Mouse (Mus musculus) hindbrain, embryonic 10.5 days (tissue): ENCODE results near the gene Zfp324. TPM values are rescaled to one million over a fixed set of nuclear protein-coding genes. Genes with fewer than 3 reads are reported as not detected.
A peak's percentile ranks its signal among the peaks of the same experiment; 100 is the strongest.

Experiments used
- DNase-seq: peaks from one replicate; pipeline ENCODE4 v3.0.0-alpha.2; 2017; ENCODE audit warnings: low spot score
- H3K27ac ChIP-seq: fragments of 300-500 bp; sonication (generic); 2 replicates; pipeline ENCODE4 v1.5.1; 2016; ENCODE audit warnings: mild to moderate bottlenecking, moderate library complexity
- H3K27me3 ChIP-seq: fragments of 300-500 bp; sonication (generic); 2 replicates; pipeline ENCODE4 v1.6.1; 2016; ENCODE audit warnings: mild to moderate bottlenecking; ENCODE audit not compliant: poor library complexity, insufficient read depth, severe bottlenecking
- H3K36me3 ChIP-seq: fragments of 300-500 bp; sonication (generic); 2 replicates; pipeline ENCODE4 v1.6.1; 2016; ENCODE audit warnings: mild to moderate bottlenecking, moderate library complexity
- H3K4me1 ChIP-seq: fragments of 300-500 bp; sonication (generic); replicated peaks from 2 replicates; pipeline ENCODE4 v1.6.1; 2016; ENCODE audit warnings: mild to moderate bottlenecking
- H3K4me3 ChIP-seq: fragments of 300-500 bp; sonication (generic); 2 replicates; pipeline ENCODE4 v1.5.1; 2016; ENCODE audit warnings: mild to moderate bottlenecking, moderate library complexity
- H3K9me3 ChIP-seq: fragments of 300-500 bp; sonication (generic); 2 replicates; pipeline ENCODE4 v1.6.1; 2016; ENCODE audit warnings: mild to moderate bottlenecking, moderate library complexity
- WGBS: fragments of 180-500 bp; shearing (Covaris S2); methylation state at CpG from one replicate; pipeline ENCODE4 v1.1.7; 2016; 5-methylcytosine and 5-hydroxymethylcytosine counted together
- polyA plus RNA-seq: library from polyadenylated mRNA; unstranded; fragments of >200 nt; fragmentation: Nextera tagmentation; extraction: Ambion mirVana; gene quantifications from 2 replicates; pipeline ENCODE4 v1.2.1, GENCODE M21; 2016

Zfp324 gene
- polyA plus RNA-seq, 1 experiment from 2014 or later = 12.7 TPM

- no peaks in the 10 kb centered on the region for H3K4me1 ChIP-seq
Observed at GRCm38 (mm10) chr7:12943488-12943887, 22.1 kb upstream of the Zfp324 start.

GRCm38 (mm10) chr7:12949032-12949871, 16.4 kb upstream of the Zfp324 start:
- Histone ChIP-seq H3K36me3 (no peaks in the 10 kb centered on the region), H3K9me3 (0 out of 2 replicates have a peak, but pooled peaks cover 2% of the 10 kb centered on the region), H3K27me3 (no peaks in the 10 kb centered on the region), H3K4me3 (peak overlapping the region; percentile 56), H3K4me1 (peaks cover 10% of the 10 kb centered on the region), H3K27ac (peak overlapping the region; percentile 93)
- 11% methylated on average over 35 of the region's 35 CpGs for WGBS
- DNase-seq = peak; percentile 95

More at GRCm38 (mm10) chr7:12943488-12943887, 22.1 kb upstream of the Zfp324 start:
- H3K27ac ChIP-seq = no peak overlapping the region
- H3K9me3 ChIP-seq = no peaks in the 10 kb centered on the region
- H3K36me3 ChIP-seq = no peaks in the 10 kb centered on the region
- H3K4me3 ChIP-seq = no peak overlapping the region
- H3K27me3 ChIP-seq = no peaks in the 10 kb centered on the region
- DNase-seq = no peak

- no peaks in the 10 kb centered on the region for H3K27me3 ChIP-seq
- 5% methylated on average over 16 of the region's 16 CpGs for WGBS
Observed at GRCm38 (mm10) chr7:12949872-12950229, 15.8 kb upstream of the Zfp324 start.

GRCm38 (mm10) chr7:12954896-12955295, 10.7 kb upstream of the Zfp324 start:
- 65% methylated on average over 3 of the region's 3 CpGs for WGBS
- Histone ChIP-seq H3K4me3 (no peak overlapping the region), H3K9me3 (no peaks in the 10 kb centered on the region), H3K27ac (no peak overlapping the region), H3K36me3 (no peaks in the 10 kb centered on the region), H3K4me1 (peaks cover 8% of the 10 kb centered on the region), H3K27me3 (no peaks in the 10 kb centered on the region)
- no peak for DNase-seq

More at GRCm38 (mm10) chr7:12949872-12950229, 15.8 kb upstream of the Zfp324 start:
- DNase-seq = no peak
- peak overlapping the region; percentile 56 for H3K4me3 ChIP-seq
- H3K9me3 ChIP-seq = 0 out of 2 replicates have a peak, but pooled peaks cover 2% of the 10 kb centered on the region
- H3K36me3 ChIP-seq = no peaks in the 10 kb centered on the region
- peaks cover 10% of the 10 kb centered on the region for H3K4me1 ChIP-seq
- H3K27ac ChIP-seq = peak overlapping the region; percentile 93

- Histone ChIP-seq H3K27me3 (no peaks in the 10 kb centered on the region), H3K36me3 (no peaks in the 10 kb centered on the region), H3K4me1 (peaks cover 7% of the 10 kb centered on the region; the same call in 1 of the 2 replicates), H3K9me3 (no peaks in the 10 kb centered on the region), H3K4me3 (no peak overlapping the region), H3K27ac (no peak overlapping the region)
- 75% methylated on average over 5 of the region's 5 CpGs for WGBS
- DNase-seq = no peak
Observed at GRCm38 (mm10) chr7:12957511-12957910, 8.1 kb upstream of the Zfp324 start.

GRCm38 (mm10) chr7:12958948-12959347, 6.7 kb upstream of the Zfp324 start:
- Histone ChIP-seq H3K9me3 (no peaks in the 10 kb centered on the region), H3K27me3 (no peaks in the 10 kb centered on the region), H3K4me3 (no peak overlapping the region), H3K27ac (no peak overlapping the region), H3K36me3 (no peaks in the 10 kb centered on the region), H3K4me1 (peaks cover 7% of the 10 kb centered on the region; the same call in 1 of the 2 replicates)
- no peak for DNase-seq
- 80% methylated on average over 4 of the region's 4 CpGs for WGBS

- Histone ChIP-seq H3K27ac (no peak overlapping the region), H3K4me1 (peaks cover 8% of the 10 kb centered on the region), H3K36me3 (no peaks in the 10 kb centered on the region), H3K4me3 (no peak overlapping the region), H3K9me3 (no peaks in the 10 kb centered on the region), H3K27me3 (no peaks in the 10 kb centered on the region)
- WGBS = 16% methylated on average over 4 of the region's 4 CpGs
- DNase-seq = no peak
Observed at GRCm38 (mm10) chr7:12959718-12960117, 5.9 kb upstream of the Zfp324 start.

GRCm38 (mm10) chr7:12961511-12962141, 4.0 kb upstream of the Zfp324 start:
- DNase-seq = peak; percentile 76
- Histone ChIP-seq H3K27me3 (no peaks in the 10 kb centered on the region), H3K36me3 (no peaks in the 10 kb centered on the region), H3K4me1 (peaks cover 22% of the 10 kb centered on the region), H3K27ac (peak overlapping the region; percentile 89), H3K4me3 (peak overlapping the region; percentile 58), H3K9me3 (no peaks in the 10 kb centered on the region)
- WGBS = 5% methylated on average over 29 of the region's 29 CpGs

- peaks cover 3% of the 10 kb centered on the region; the same call in 1 of the 2 replicates for H3K9me3 ChIP-seq
- H3K4me3 ChIP-seq = peak overlapping the region; percentile 90
- DNase-seq = peak; percentile 14
- H3K27ac ChIP-seq = peak overlapping the region; percentile 95
- peaks cover 28% of the 10 kb centered on the region for H3K36me3 ChIP-seq
- H3K4me1 ChIP-seq = peaks cover 27% of the 10 kb centered on the region
- WGBS = under 1% methylated on average over 29 of the region's 29 CpGs
- H3K27me3 ChIP-seq = no peaks in the 10 kb centered on the region
Observed at GRCm38 (mm10) chr7:12966104-12966845, 637 bp downstream of the Zfp324 start.

- DNase-seq = no peak
- H3K27ac ChIP-seq = no peak overlapping the region
- 93% methylated on average over 25 of the region's 25 CpGs for WGBS
- H3K36me3 ChIP-seq = peaks cover 46% of the 10 kb centered on the region
- H3K9me3 ChIP-seq = peaks cover 3% of the 10 kb centered on the region; the same call in 1 of the 2 replicates
- no peaks in the 10 kb centered on the region for H3K27me3 ChIP-seq
- H3K4me1 ChIP-seq = peaks cover 15% of the 10 kb centered on the region
- H3K4me3 ChIP-seq = no peak overlapping the region
Observed at GRCm38 (mm10) chr7:12970906-12971305, 5.3 kb downstream of the Zfp324 start.

- peaks cover 17% of the 10 kb centered on the region for H3K36me3 ChIP-seq
- H3K9me3 ChIP-seq = no peaks in the 10 kb centered on the region
- peaks cover 21% of the 10 kb centered on the region for H3K4me1 ChIP-seq
- peak; percentile 98 for DNase-seq
- peak within 1 kb of the TSS; percentile 97 for H3K27ac ChIP-seq
- under 1% methylated on average over 49 of the region's 49 CpGs for WGBS
- peak within 1 kb of the TSS; percentile 77 for H3K4me3 ChIP-seq
- no peaks in the 10 kb centered on the region for H3K27me3 ChIP-seq
Observed at GRCm38 (mm10) chr7:12977682-12978389, 12.2 kb downstream of the Zfp324 start, which contains the start of gene Zfp446. Zfp446 (plus strand) TSS chr7:12977848.
